Mouse (Mus musculus): ENCODE measurements around the gene Nckap5l. TPM values are rescaled to one million over a fixed set of nuclear protein-coding genes. Genes with fewer than 3 reads are reported as not detected.

Gene Nckap5l
- polyA plus RNA-seq, 1 experiment: 3.9 TPM

DNA sequence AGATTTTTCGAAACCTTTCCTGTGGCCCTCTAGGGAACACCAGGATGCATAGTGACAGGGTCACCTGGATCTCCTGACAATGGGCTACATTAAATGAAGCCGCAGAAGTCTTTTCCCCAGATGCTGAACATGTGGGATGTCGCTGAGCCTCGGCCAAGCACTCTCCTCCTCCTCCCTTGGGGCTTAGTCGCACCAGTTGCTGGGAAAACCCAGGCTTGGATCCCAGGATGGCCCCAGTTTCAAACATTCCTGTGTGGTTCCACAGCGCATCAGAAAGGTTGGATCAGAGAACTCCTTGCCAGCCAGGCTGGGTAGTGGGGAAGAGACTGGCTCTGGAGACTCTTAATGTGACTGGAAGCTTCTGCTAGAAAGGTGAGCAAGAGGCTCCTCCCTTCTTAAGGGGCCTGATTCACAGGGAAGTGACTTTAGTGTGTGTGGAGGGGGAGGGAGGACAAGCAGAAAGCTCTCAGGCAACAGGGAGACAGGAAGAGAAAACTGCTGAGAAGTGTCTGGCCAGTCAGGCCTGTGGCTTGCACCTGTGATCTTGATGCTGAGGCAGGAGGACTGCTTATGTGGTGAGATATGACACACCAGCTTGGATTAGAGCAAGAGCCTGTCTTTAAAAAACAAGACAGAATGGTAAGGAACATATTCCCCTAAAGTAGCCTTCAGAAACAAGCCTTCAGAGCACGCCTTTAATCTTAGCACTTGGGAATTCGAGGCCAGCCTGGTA is 18.4 kb downstream of the Nckap5l start:
- H3K36me3 ChIP-seq (ENCODE audit: control insufficient read depth, insufficient read depth, low read length): no peaks in the 10 kb centered on the region
- H3K27ac ChIP-seq (ENCODE audit: control insufficient read depth, insufficient read depth, low read depth, low read length): no peak overlapping the region
- TF ChIP-seq POLR2A (IDR thresholded peaks at IDR 0.05; ENCODE audit: control insufficient read depth, low read depth, low read length) (no peak), CTCF (IDR thresholded peaks at IDR 0.05; ENCODE audit: control insufficient read depth, insufficient read depth, insufficient replicate concordance, low read depth, low read length) (no peak)
- peaks cover 5% of the 10 kb centered on the region for H3K4me1 ChIP-seq (ENCODE audit: control insufficient read depth, insufficient read depth, low read length)
- H3K27me3 ChIP-seq (ENCODE audit: control insufficient read depth, insufficient read depth, low read length): no peaks in the 10 kb centered on the region
- H3K4me3 ChIP-seq (ENCODE audit: control insufficient read depth, low read depth, low read length): no peak overlapping the region

DNA sequence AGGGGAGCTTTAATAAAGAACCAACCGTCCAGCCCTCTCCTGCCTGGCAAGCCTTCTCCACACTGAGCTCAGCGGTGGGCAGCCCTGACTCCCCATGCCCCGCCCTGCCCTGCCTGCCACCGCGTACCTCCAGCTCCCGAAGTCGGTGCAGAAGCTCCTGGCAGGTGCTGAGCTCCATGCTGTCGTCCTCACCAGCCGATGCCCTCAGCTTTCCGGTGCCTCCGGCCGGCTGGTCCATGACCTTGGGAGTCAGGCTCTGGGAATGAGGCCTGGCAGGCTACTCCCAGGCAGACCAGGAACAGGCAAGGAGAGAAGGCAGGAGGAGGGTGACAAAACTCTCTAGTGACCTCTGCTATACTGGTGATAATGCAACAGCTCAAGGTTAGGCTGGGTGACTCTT is 23.6 kb downstream of the Nckap5l start:
- no peaks in the 10 kb centered on the region for H3K27me3 ChIP-seq (ENCODE audit: control insufficient read depth, insufficient read depth, low read length)
- no peak overlapping the region for H3K27ac ChIP-seq (ENCODE audit: control insufficient read depth, insufficient read depth, low read depth, low read length)
- no peaks in the 10 kb centered on the region for H3K36me3 ChIP-seq (ENCODE audit: control insufficient read depth, insufficient read depth, low read length)
- no peaks in the 10 kb centered on the region for H3K4me1 ChIP-seq (ENCODE audit: control insufficient read depth, insufficient read depth, low read length)
- no peak overlapping the region for H3K4me3 ChIP-seq (ENCODE audit: control insufficient read depth, low read depth, low read length)
- no peak for TF ChIP-seq POLR2A (IDR thresholded peaks at IDR 0.05; ENCODE audit: control insufficient read depth, low read depth, low read length)
- no peak for TF ChIP-seq CTCF (IDR thresholded peaks at IDR 0.05; ENCODE audit: control insufficient read depth, insufficient read depth, insufficient replicate concordance, low read depth, low read length)

DNA sequence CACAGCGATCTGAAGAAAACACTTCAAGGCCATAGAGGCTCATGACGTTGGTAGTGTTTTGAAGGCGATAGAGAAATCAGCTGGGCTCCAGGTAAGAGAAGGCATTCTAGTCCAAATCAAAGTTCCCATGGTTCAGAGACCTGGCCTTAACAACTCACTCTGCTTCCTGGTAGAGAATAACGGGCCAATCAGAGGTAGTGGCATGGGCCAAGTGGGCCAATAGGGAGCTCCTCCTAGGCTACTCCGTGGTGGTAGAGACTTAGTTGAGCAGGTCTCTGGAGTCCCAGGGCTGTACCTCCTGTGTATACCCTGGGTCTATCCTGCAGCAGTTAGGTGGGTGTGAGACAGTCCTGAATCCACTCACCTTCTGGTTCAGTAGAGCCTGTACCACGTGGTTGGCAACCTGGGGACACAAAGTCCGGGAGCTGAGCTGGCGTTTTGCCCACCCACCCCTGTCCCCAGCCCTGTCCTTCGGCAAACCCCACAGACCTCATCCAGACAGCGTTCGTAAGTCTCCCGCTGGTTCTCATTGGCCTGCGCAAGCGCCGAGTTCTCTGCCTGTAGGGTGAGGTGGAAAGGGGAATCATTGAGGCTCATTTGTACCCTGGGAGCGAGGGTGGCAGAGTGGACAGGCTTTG is 24.3 kb downstream of the Nckap5l start:
- Histone ChIP-seq H3K36me3 (ENCODE audit: control insufficient read depth, insufficient read depth, low read length) (no peaks in the 10 kb centered on the region), H3K27ac (ENCODE audit: control insufficient read depth, insufficient read depth, low read depth, low read length) (no peak overlapping the region), H3K4me3 (ENCODE audit: control insufficient read depth, low read depth, low read length) (no peak overlapping the region), H3K4me1 (ENCODE audit: control insufficient read depth, insufficient read depth, low read length) (no peaks in the 10 kb centered on the region), H3K27me3 (ENCODE audit: control insufficient read depth, insufficient read depth, low read length) (no peaks in the 10 kb centered on the region)
- TF ChIP-seq CTCF (IDR thresholded peaks at IDR 0.05; ENCODE audit: control insufficient read depth, insufficient read depth, insufficient replicate concordance, low read depth, low read length) (no peak), POLR2A (IDR thresholded peaks at IDR 0.05; ENCODE audit: control insufficient read depth, low read depth, low read length) (no peak)

DNA sequence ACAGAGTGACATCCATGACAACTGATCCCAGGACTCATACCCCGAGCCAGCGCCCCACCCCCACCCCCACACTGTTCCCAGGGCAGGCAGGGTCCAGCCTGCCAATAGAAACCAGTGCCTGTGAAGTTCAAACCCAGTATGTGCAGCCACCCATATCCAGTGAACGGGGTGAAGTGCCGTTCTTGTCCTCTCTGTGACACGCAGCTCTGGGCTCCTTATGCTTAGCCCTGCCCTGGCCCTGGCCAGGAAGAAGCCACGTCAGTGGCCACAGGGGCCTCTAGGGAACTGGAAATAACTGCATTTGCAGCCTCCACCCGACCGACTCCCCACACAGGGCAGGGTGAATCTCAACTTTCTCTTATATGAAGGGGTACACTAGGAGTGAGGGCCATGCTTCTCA is 25.6 kb downstream of the Nckap5l start:
- TF ChIP-seq CTCF (IDR thresholded peaks at IDR 0.05; ENCODE audit: control insufficient read depth, insufficient read depth, insufficient replicate concordance, low read depth, low read length) (no peak), POLR2A (IDR thresholded peaks at IDR 0.05; ENCODE audit: control insufficient read depth, low read depth, low read length) (no peak)
- Histone ChIP-seq H3K27me3 (ENCODE audit: control insufficient read depth, insufficient read depth, low read length) (no peaks in the 10 kb centered on the region), H3K36me3 (ENCODE audit: control insufficient read depth, insufficient read depth, low read length) (no peaks in the 10 kb centered on the region), H3K4me1 (ENCODE audit: control insufficient read depth, insufficient read depth, low read length) (no peaks in the 10 kb centered on the region), H3K4me3 (ENCODE audit: control insufficient read depth, low read depth, low read length) (no peak overlapping the region), H3K27ac (ENCODE audit: control insufficient read depth, insufficient read depth, low read depth, low read length) (no peak overlapping the region)

DNA sequence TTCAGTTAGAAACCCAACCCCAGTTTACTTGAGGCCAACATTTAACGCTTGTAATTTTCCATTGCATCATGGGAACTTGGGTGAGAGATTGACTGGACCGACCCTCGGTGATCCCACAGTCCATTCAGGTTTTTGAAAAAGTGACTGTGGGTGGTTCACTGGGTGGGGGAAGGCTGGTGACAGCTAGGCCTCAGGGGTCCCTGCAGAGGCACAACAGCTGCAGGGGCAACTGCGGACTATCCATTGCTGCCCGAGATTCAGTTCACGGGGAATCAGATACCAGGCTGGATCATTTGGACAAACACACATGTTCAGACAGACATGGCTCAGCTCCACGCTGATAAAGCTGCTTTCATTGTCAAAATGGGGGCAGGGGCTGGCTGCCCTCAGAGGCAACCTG is 26.0 kb downstream of the Nckap5l start:
- Histone ChIP-seq H3K4me1 (ENCODE audit: control insufficient read depth, insufficient read depth, low read length) (no peaks in the 10 kb centered on the region), H3K27me3 (ENCODE audit: control insufficient read depth, insufficient read depth, low read length) (no peaks in the 10 kb centered on the region), H3K36me3 (ENCODE audit: control insufficient read depth, insufficient read depth, low read length) (no peaks in the 10 kb centered on the region), H3K27ac (ENCODE audit: control insufficient read depth, insufficient read depth, low read depth, low read length) (no peak overlapping the region), H3K4me3 (ENCODE audit: control insufficient read depth, low read depth, low read length) (no peak overlapping the region)
- TF ChIP-seq CTCF (IDR thresholded peaks at IDR 0.05; ENCODE audit: control insufficient read depth, insufficient read depth, insufficient replicate concordance, low read depth, low read length): no peak
- no peak for TF ChIP-seq POLR2A (IDR thresholded peaks at IDR 0.05; ENCODE audit: control insufficient read depth, low read depth, low read length)

DNA sequence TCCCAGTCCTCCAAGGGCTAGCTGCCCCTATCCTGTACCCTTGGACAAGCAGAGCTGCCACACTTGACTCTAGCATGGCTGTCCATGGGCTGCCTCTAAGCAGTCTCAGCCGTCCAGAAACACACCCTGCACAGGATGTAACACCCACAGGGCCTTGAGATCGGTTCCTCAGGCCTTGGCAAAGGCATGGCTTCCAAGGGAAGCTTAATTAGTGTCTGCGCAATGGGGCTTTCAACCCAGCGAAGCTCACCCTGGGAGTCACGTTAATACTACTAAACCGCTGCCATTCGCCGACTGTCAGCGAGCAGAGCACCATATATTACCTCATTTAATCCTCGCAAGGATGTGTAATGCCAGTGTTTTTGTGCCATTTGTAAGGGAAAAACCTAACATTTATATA is 26.5 kb downstream of the Nckap5l start:
- no peaks in the 10 kb centered on the region for H3K27me3 ChIP-seq (ENCODE audit: control insufficient read depth, insufficient read depth, low read length)
- no peak for TF ChIP-seq POLR2A (IDR thresholded peaks at IDR 0.05; ENCODE audit: control insufficient read depth, low read depth, low read length)
- no peak for TF ChIP-seq CTCF (IDR thresholded peaks at IDR 0.05; ENCODE audit: control insufficient read depth, insufficient read depth, insufficient replicate concordance, low read depth, low read length)
- no peak overlapping the region for H3K4me3 ChIP-seq (ENCODE audit: control insufficient read depth, low read depth, low read length)
- no peaks in the 10 kb centered on the region for H3K36me3 ChIP-seq (ENCODE audit: control insufficient read depth, insufficient read depth, low read length)
- peaks cover 3% of the 10 kb centered on the region; the same call in 1 of the 2 replicates for H3K4me1 ChIP-seq (ENCODE audit: control insufficient read depth, insufficient read depth, low read length)
- no peak overlapping the region for H3K27ac ChIP-seq (ENCODE audit: control insufficient read depth, insufficient read depth, low read depth, low read length)

DNA sequence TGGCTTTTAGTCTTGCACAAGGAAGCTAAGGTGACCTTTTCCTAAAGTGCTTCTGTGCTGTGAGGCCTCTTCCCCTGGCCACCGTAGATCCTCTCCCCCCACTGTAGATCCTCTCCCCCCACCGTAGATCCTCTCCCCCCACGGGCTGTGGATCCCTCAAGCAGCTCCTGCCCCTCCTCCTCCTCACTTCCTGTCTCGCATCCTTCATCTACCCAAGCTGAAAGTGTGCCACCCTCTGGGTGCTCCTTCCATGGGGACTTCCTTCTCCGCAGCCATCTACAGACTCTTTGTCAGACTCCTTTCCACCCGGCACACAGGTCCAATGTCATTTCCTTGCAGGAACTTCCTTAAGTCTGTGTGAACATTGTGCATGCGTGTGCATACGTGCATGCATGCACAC is 27.2 kb downstream of the Nckap5l start:
- H3K36me3 ChIP-seq (ENCODE audit: control insufficient read depth, insufficient read depth, low read length): no peaks in the 10 kb centered on the region
- no peak for TF ChIP-seq POLR2A (IDR thresholded peaks at IDR 0.05; ENCODE audit: control insufficient read depth, low read depth, low read length)
- no peak for TF ChIP-seq CTCF (IDR thresholded peaks at IDR 0.05; ENCODE audit: control insufficient read depth, insufficient read depth, insufficient replicate concordance, low read depth, low read length)
- no peak overlapping the region for H3K27ac ChIP-seq (ENCODE audit: control insufficient read depth, insufficient read depth, low read depth, low read length)

More for the DNA sequence above, 27.2 kb downstream of the Nckap5l start:
- Histone ChIP-seq H3K4me1 (ENCODE audit: control insufficient read depth, insufficient read depth, low read length) (peaks cover 6% of the 10 kb centered on the region; the same call in 1 of the 2 replicates), H3K27me3 (ENCODE audit: control insufficient read depth, insufficient read depth, low read length) (no peaks in the 10 kb centered on the region), H3K4me3 (ENCODE audit: control insufficient read depth, low read depth, low read length) (no peak overlapping the region)
